Mouse (Mus musculus) heart, embryonic 12.5 days (tissue): ENCODE measurements around the gene Atp5f1. TPM values are rescaled to one million over a fixed set of nuclear protein-coding genes. Genes with fewer than 3 reads are reported as not detected.

Experiments
- ATAC-seq: fragments of 200-750 bp; cut with Nextera tagmentation; 2 replicates; pipeline ENCODE4 v1.8.0; 2017; ENCODE audit warnings: moderate TSS enrichment, moderate library complexity; ENCODE audit not compliant: insufficient number of reproducible peaks, low FRiP score
- H3K27ac ChIP-seq: fragments of 300-500 bp; sonication (generic); 2 replicates; pipeline ENCODE4 v1.5.1; 2016; ENCODE audit warnings: mild to moderate bottlenecking, moderate library complexity; ENCODE audit not compliant: poor library complexity, severe bottlenecking
- H3K27me3 ChIP-seq: fragments of 300-500 bp; sonication (generic); replicated peaks from 2 replicates; pipeline ENCODE4 v1.6.1; 2016; ENCODE audit warnings: mild to moderate bottlenecking, moderate library complexity
- H3K36me3 ChIP-seq: fragments of 300-500 bp; sonication (generic); 2 replicates; pipeline ENCODE4 v1.6.1; 2016; ENCODE audit warnings: mild to moderate bottlenecking, moderate library complexity
- H3K4me1 ChIP-seq: fragments of 300-500 bp; sonication (generic); replicated peaks from 2 replicates; pipeline ENCODE4 v1.6.1; 2016; ENCODE audit warnings: mild to moderate bottlenecking
- H3K4me2 ChIP-seq: fragments of 300-500 bp; sonication (generic); 2 replicates; pipeline ENCODE4 v1.6.1; 2016; ENCODE audit warnings: mild to moderate bottlenecking, moderate library complexity
- H3K4me3 ChIP-seq: fragments of 300-500 bp; sonication (generic); 2 replicates; pipeline ENCODE4 v1.5.1; 2016; ENCODE audit warnings: mild to moderate bottlenecking
- H3K9ac ChIP-seq: fragments of 300-500 bp; sonication (generic); 2 replicates; pipeline ENCODE4 v1.6.1; 2016; ENCODE audit warnings: mild to moderate bottlenecking, moderate library complexity
- H3K9me3 ChIP-seq: fragments of 300-500 bp; sonication (generic); replicated peaks from 2 replicates; pipeline ENCODE4 v1.6.1; 2016; ENCODE audit warnings: mild to moderate bottlenecking, moderate library complexity
- WGBS: fragments of 180-500 bp; shearing (Covaris S2); methylation state at CpG from one replicate; pipeline ENCODE4 v1.1.7; 2016; 5-methylcytosine and 5-hydroxymethylcytosine counted together
- polyA plus RNA-seq: library from polyadenylated mRNA; unstranded; fragments of >200 nt; fragmentation: Nextera tagmentation; extraction: Ambion mirVana; gene quantifications from 2 replicates; pipeline ENCODE4 v1.2.1, GENCODE M21; 2016

Gene Atp5f1
- polyA plus RNA-seq, 1 experiment from 2014 or later = 746 TPM

DNA sequence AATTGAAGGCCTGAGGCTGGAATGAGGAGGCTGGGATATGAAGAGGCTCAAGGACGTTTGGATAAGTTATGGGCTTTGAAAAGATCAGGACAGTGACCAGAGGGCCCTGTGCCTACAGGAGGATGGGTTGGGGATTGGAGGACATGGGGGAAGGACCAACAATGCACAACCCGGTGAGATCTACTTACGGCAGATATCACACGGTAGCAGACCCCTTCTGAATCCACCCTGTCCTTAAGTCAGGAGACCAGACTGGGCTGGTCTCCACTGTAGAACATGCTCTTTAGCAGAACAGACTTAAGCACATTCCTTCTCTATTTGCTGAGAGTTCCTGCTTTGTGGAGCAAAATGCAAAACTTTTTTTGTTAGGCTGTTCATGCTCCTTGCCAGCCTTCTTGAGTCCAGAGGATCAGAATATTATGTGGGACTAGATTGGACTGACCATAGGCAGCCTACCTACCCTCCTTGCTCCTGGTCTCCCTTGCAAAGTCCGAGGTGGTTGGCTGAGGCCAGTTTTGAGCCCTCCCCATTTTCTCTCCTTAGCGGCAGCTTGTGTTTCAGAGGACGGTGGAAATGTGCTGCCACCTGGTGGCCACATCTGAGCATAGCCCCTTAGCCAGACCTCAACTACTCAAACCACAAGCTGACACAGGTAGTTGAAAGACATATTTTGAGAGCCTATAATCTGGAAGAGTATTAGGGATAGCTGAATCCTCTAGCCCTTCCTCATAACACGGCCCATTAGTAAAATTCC, 60.3 kb downstream of the Atp5f1 start:
- peak; percentile 54 for ATAC-seq
- no peak overlapping the region for H3K4me3 ChIP-seq
- peaks cover 16% of the 10 kb centered on the region for H3K4me1 ChIP-seq
- H3K36me3 ChIP-seq = no peaks in the 10 kb centered on the region
- no peaks in the 10 kb centered on the region for H3K9me3 ChIP-seq
- H3K9ac ChIP-seq = no peak overlapping the region
- no peak overlapping the region for H3K4me2 ChIP-seq
- H3K27me3 ChIP-seq = peaks cover 27% of the 10 kb centered on the region
- no peak overlapping the region for H3K27ac ChIP-seq
- WGBS = 32% methylated on average over 8 of the region's 8 CpGs

DNA sequence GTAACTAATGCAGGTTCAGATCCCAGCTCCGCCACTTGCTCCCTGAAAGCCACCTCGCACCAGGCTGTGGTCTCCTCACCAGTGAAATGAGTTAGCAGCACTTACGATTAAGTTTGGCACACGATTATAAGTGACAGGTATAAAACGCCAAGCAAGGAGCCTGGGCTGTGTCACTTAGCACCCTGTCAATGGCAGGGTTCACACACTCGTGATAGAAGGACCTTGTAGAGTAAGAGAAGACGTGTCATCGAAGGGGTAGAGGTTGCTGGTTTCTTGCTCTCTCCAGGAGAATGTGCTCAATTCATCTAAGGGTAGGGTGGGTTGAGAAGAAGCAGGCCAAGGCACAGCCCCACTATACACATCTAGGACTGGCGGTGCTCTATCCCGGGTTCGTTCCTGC, 61.0 kb downstream of the Atp5f1 start:
- peaks cover 26% of the 10 kb centered on the region for H3K27me3 ChIP-seq
- H3K4me1 ChIP-seq = peaks cover 23% of the 10 kb centered on the region
- no peaks in the 10 kb centered on the region for H3K36me3 ChIP-seq
- WGBS = 48% methylated on average over 11 of the region's 11 CpGs
- H3K9me3 ChIP-seq = no peaks in the 10 kb centered on the region
- H3K4me2 ChIP-seq = no peak overlapping the region
- no peak overlapping the region for H3K4me3 ChIP-seq
- no peak overlapping the region for H3K9ac ChIP-seq
- ATAC-seq = no peak
- no peak overlapping the region for H3K27ac ChIP-seq

DNA sequence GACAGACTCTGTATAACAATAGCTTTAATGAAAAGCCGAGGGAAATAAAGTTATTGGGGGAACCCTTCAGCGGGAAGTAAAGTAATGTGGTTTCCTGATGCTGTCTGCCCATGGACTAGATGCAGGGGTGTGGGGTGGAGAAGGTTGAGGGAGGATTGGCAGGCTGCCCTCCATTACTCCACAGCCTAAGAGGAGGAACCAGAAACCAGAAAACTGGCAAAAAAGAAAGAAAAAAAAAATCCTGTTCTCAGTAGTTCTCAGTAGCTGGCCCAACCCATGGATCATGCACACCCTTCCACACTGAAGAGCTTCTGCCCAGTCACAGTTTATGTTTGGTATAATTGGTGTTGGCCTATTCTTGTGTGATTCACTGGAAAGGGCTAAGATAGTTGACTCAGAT, 61.6 kb downstream of the Atp5f1 start:
- Histone ChIP-seq H3K4me2 (no peak overlapping the region), H3K9me3 (no peaks in the 10 kb centered on the region), H3K27me3 (peaks cover 26% of the 10 kb centered on the region), H3K4me1 (peaks cover 26% of the 10 kb centered on the region), H3K36me3 (no peaks in the 10 kb centered on the region), H3K9ac (no peak overlapping the region), H3K4me3 (no peak overlapping the region), H3K27ac (no peak overlapping the region)
- no peak for ATAC-seq
- WGBS = 84% methylated on average over 2 of the region's 2 CpGs

DNA sequence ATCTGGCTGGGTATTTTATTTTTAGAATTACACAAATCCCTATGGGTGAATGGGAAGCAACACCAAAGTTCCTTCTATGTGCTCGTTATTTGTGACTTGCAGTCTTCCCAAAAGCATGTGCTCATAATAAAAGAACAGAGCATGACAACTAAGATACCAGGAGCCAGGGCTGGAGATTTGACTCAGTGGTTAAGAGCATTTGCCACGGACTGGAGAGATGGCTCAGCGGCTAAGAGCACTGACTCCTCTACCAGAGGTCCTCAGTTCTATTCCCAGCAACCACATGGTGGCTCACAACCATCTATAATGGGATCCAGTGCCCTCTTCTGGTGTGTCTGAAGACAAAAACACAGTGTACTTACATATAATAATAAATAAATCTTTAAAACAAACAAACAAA, 63.1 kb downstream of the Atp5f1 start:
- no peaks in the 10 kb centered on the region for H3K36me3 ChIP-seq
- H3K27ac ChIP-seq = no peak overlapping the region
- no peak overlapping the region for H3K9ac ChIP-seq
- peaks cover 14% of the 10 kb centered on the region for H3K27me3 ChIP-seq
- 85% methylated on average over 3 of the region's 3 CpGs for WGBS
- H3K4me2 ChIP-seq = no peak overlapping the region
- no peak for ATAC-seq
- peaks cover 41% of the 10 kb centered on the region for H3K4me1 ChIP-seq
- H3K4me3 ChIP-seq = no peak overlapping the region
- H3K9me3 ChIP-seq = no peaks in the 10 kb centered on the region

DNA sequence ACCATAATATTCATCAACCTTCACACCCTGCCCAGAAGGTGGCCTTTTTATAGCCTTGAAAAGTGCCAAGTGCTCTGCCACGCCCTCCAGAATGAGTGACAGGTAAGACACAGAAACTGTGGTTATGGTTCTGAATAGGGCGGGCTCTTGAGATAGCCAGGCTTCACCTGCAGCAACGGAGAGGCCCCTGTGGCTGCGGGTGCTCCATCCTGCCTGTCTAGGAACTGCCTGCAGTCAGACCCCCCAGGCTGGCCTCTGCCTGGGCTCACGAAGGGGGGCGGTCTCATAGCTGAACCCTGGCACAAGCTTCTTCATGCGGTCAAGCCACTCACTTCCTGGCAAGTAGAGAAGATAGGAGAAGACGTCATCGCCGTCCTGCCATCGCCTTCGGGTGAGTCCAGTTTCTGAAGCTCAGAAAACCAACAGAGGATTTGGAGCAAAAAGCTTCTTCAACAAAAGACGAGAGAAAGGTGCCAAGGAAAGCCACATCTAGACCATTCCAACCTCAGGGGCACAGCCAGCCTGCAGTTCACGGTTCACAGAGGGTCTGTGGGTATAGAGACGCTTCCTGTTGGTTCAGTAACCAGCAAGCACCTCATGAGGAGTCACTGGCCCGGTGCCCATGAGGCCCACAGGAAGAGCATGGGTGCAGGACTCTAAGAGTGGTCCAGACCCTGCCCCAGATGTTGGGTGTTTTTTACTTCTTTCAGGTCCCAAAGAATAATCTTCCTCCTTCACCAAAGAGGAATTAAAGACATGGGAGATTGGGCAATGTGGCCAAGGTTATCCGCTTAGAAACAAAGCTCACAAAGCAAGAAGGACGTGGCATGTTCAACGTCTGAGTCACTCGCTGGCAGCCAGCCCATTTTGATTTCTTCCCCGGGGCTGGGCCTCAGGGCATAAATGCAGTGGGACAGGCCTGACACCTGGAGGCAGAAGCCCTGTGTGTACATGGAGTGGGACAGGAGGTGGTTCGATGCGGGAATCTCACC, 65.0 kb downstream of the Atp5f1 start:
- H3K4me3 ChIP-seq = no peak overlapping the region
- H3K4me2 ChIP-seq = 0 out of 2 replicates have a peak overlapping the region, but pooled peaks have one; percentile 8
- H3K36me3 ChIP-seq = no peaks in the 10 kb centered on the region
- H3K9ac ChIP-seq = no peak overlapping the region
- H3K4me1 ChIP-seq = peaks cover 42% of the 10 kb centered on the region
- 54% methylated on average over 23 of the region's 23 CpGs for WGBS
- no peaks in the 10 kb centered on the region for H3K9me3 ChIP-seq
- ATAC-seq = peak; percentile 80
- no peaks in the 10 kb centered on the region for H3K27me3 ChIP-seq
- H3K27ac ChIP-seq = peak overlapping the region; percentile 59

DNA sequence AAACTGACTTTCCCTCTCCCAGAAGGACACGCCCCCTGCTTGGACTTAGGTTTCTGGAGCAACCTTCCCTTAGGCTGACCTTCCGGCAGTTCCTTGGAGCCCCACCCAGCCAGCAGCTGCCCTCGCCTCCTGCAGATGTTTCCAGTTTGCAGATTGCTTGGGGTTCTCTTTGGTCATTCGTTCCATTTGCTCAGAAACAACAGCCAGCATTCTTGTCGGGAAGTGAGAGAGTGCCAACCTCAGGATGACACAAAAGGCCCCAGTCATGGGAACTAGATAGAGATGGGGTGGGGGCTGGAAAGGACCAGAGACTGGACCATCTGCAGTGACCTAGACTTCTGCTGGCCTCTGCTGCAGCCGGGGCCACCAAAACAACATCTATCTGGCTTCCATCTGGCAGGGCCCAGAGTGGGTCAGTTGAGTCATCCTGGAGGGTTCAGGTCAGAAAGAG, 65.9 kb downstream of the Atp5f1 start:
- peak; percentile 15; the same call in 1 of the 2 replicates for ATAC-seq
- Histone ChIP-seq H3K4me2 (no peak overlapping the region), H3K9ac (no peak overlapping the region), H3K36me3 (no peaks in the 10 kb centered on the region), H3K4me3 (no peak overlapping the region), H3K27me3 (no peaks in the 10 kb centered on the region), H3K27ac (0 out of 2 replicates have a peak overlapping the region, but pooled peaks have one; percentile 59), H3K4me1 (peaks cover 43% of the 10 kb centered on the region), H3K9me3 (no peaks in the 10 kb centered on the region)
- WGBS = 48% methylated on average over 6 of the region's 6 CpGs

Other genes with a start within 250 kb of the Atp5f1 start
- gene Rap1a, start 158.8 kb downstream of the Atp5f1 start, polyA plus RNA-seq = 88.9 and 92.0 TPM in 2 replicates
- 0.10 TPM in 1 of 2 replicates, not detected in the other for gene Adora3, start 89.2 kb downstream of the Atp5f1 start, polyA plus RNA-seq
- 0.42 TPM in 1 of 2 replicates, not detected in the other for gene Tmigd3, start 89.2 kb downstream of the Atp5f1 start, polyA plus RNA-seq
- 2.1 and 2.9 TPM in 2 replicates for gene I830077J02Rik, start 27.4 kb downstream of the Atp5f1 start, polyA plus RNA-seq
- 89.4 and 89.9 TPM in 2 replicates for gene Wdr77, start 730 bp downstream of the Atp5f1 start, polyA plus RNA-seq
- 1.9 TPM in 2 replicates for gene Ovgp1, start 13.6 kb upstream of the Atp5f1 start, polyA plus RNA-seq
- not detected in 2 replicates for gene Pifo, start 54.5 kb upstream of the Atp5f1 start, polyA plus RNA-seq
- gene Chil5, start 72.7 kb upstream of the Atp5f1 start, polyA plus RNA-seq = 0.24 and 0.39 TPM in 2 replicates
- 0.13 and 0.18 TPM in 2 replicates for gene Chia1, start 153.1 kb upstream of the Atp5f1 start, polyA plus RNA-seq
- gene Chil3, start 207.5 kb upstream of the Atp5f1 start, polyA plus RNA-seq = not detected in 2 replicates